Mouse (Mus musculus) testis, adult 2 months (tissue): Measurements from ENCODE around the gene Slc4a1. TPM values are rescaled to one million over a fixed set of nuclear protein-coding genes. Genes with fewer than 3 reads are reported as not detected.

Source experiments
- H3K27ac ChIP-seq: fragments of 200-500 bp; 2 replicates; pipeline ENCODE4 v1.5.1; 2012; ENCODE audit warnings: low read depth, low read length; ENCODE audit not compliant: control insufficient read depth, insufficient read depth
- H3K27me3 ChIP-seq: fragments of 200-500 bp; 2 replicates; pipeline ENCODE4 v1.6.1; 2012; ENCODE audit warnings: mild to moderate bottlenecking, low read length, moderate library complexity; ENCODE audit not compliant: control insufficient read depth, insufficient read depth
- H3K36me3 ChIP-seq: fragments of 200-500 bp; 2 replicates; pipeline ENCODE4 v1.6.1; 2012; ENCODE audit warnings: mild to moderate bottlenecking, low read length; ENCODE audit not compliant: control insufficient read depth, insufficient read depth
- H3K4me1 ChIP-seq: fragments of 200-500 bp; 2 replicates; pipeline ENCODE4 v1.6.1; 2012; ENCODE audit warnings: low read length; ENCODE audit not compliant: control insufficient read depth, insufficient read depth
- H3K4me3 ChIP-seq: fragments of 200-500 bp; 2 replicates; pipeline ENCODE4 v1.5.1; 2012; ENCODE audit warnings: low read depth, mild to moderate bottlenecking, low read length, moderate library complexity, mixed read lengths; ENCODE audit not compliant: control insufficient read depth
- CTCF ChIP-seq: fragments of 200-500 bp; IDR thresholded peaks from 2 replicates; pipeline ENCODE4 v1.5.1; 2012; ENCODE audit warnings: low read depth, mild to moderate bottlenecking, inconsistent platforms, low read length, moderate library complexity; ENCODE audit not compliant: control insufficient read depth, insufficient read depth, insufficient replicate concordance
- POLR2A ChIP-seq: fragments of 200-500 bp; IDR thresholded peaks from 2 replicates; pipeline ENCODE4 v1.6.1; 2012; ENCODE audit warnings: low read depth, mild to moderate bottlenecking, inconsistent platforms, low read length, moderate library complexity; ENCODE audit not compliant: control insufficient read depth
- polyA plus RNA-seq: library from polyadenylated mRNA; depleted of rRNA; stranded (reverse); fragments of >200 nt; gene quantifications from 2 replicates; pipeline ENCODE4 v1.2.3, GENCODE M21; 2012

Slc4a1 gene
- polyA plus RNA-seq, 1 experiment, result not detected

GRCm38 (mm10) chr11:102314321-102314720 is 51.7 kb downstream of the Slc4a1 start:
- no peaks in the 10 kb centered on the region; the same call in 1 of the 2 replicates for H3K27me3 ChIP-seq
- H3K36me3 ChIP-seq, result no peaks in the 10 kb centered on the region
- H3K4me1 ChIP-seq, result peaks cover 29% of the 10 kb centered on the region
- H3K27ac ChIP-seq, result no peak overlapping the region
- TF ChIP-seq POLR2A, result no peak
- no peak for TF ChIP-seq CTCF
- H3K4me3 ChIP-seq, result no peak overlapping the region

- H3K27me3 ChIP-seq, result no peaks in the 10 kb centered on the region; the same call in 1 of the 2 replicates
- no peak overlapping the region for H3K27ac ChIP-seq
- H3K36me3 ChIP-seq, result no peaks in the 10 kb centered on the region
- no peak for TF ChIP-seq POLR2A
- H3K4me3 ChIP-seq, result no peak overlapping the region
- peaks cover 40% of the 10 kb centered on the region for H3K4me1 ChIP-seq
Measured at GRCm38 (mm10) chr11:102312586-102312985, 53.4 kb downstream of the Slc4a1 start.

- Histone ChIP-seq H3K27me3 (no peaks in the 10 kb centered on the region), H3K36me3 (no peaks in the 10 kb centered on the region), H3K4me1 (peaks cover 36% of the 10 kb centered on the region), H3K27ac (no peak overlapping the region), H3K4me3 (no peak overlapping the region)
- TF ChIP-seq POLR2A, result no peak
- no peak for TF ChIP-seq CTCF
Measured at GRCm38 (mm10) chr11:102311966-102312365, 54.0 kb downstream of the Slc4a1 start.

- H3K27ac ChIP-seq, result no peak overlapping the region
Measured at GRCm38 (mm10) chr11:102310768-102311695, 55.0 kb downstream of the Slc4a1 start.

GRCm38 (mm10) chr11:102309821-102310617 is 56.0 kb downstream of the Slc4a1 start:
- Histone ChIP-seq H3K27me3 (no peaks in the 10 kb centered on the region), H3K27ac (peak overlapping the region; percentile 7; the same call in 1 of the 2 replicates), H3K36me3 (no peaks in the 10 kb centered on the region), H3K4me1 (peaks cover 30% of the 10 kb centered on the region), H3K4me3 (peak overlapping the region; percentile 84; the same call in 1 of the 2 replicates)
- no peak for TF ChIP-seq CTCF
- no peak for TF ChIP-seq POLR2A

More at GRCm38 (mm10) chr11:102310768-102311695, 55.0 kb downstream of the Slc4a1 start:
- no peak for TF ChIP-seq POLR2A
- no peaks in the 10 kb centered on the region for H3K36me3 ChIP-seq
- peaks cover 30% of the 10 kb centered on the region for H3K4me1 ChIP-seq
- no peaks in the 10 kb centered on the region for H3K27me3 ChIP-seq
- peak overlapping the region; percentile 40 for H3K4me3 ChIP-seq

- no peaks in the 10 kb centered on the region for H3K27me3 ChIP-seq
- H3K27ac ChIP-seq, result peak overlapping the region; percentile 7; the same call in 1 of the 2 replicates
- H3K4me3 ChIP-seq, result peak overlapping the region; percentile 84
- no peaks in the 10 kb centered on the region for H3K36me3 ChIP-seq
- H3K4me1 ChIP-seq, result peaks cover 30% of the 10 kb centered on the region
- TF ChIP-seq POLR2A (peak; percentile 47), CTCF (peak; percentile 97)
Measured at GRCm38 (mm10) chr11:102308979-102309378, 57.0 kb downstream of the Slc4a1 start.

GRCm38 (mm10) chr11:102308104-102308503 is 57.9 kb downstream of the Slc4a1 start:
- no peak for TF ChIP-seq POLR2A
- no peak for TF ChIP-seq CTCF
- Histone ChIP-seq H3K4me3 (no peak overlapping the region), H3K27me3 (no peaks in the 10 kb centered on the region), H3K4me1 (peaks cover 30% of the 10 kb centered on the region), H3K36me3 (no peaks in the 10 kb centered on the region), H3K27ac (no peak overlapping the region)
